Mouse (Mus musculus) spleen, adult 2 months (tissue): ENCODE results near the gene Kif26a. TPM values are rescaled to one million over a fixed set of nuclear protein-coding genes. Genes with fewer than 3 reads are reported as not detected.

Experiments
- DNase-seq, 2 experiments: peaks; one replicate each; pipeline versions ENCODE4 v3.0.0 to v3.0.0-alpha.2; 2012 to 2021; ENCODE audit warnings: low spot score in 2 of 2, low read depth in 1 of 2
- H3K27ac ChIP-seq: fragments of 200-500 bp; 2 replicates; pipeline ENCODE4 v1.5.1; 2012; ENCODE audit warnings: low read length, inconsistent platforms; ENCODE audit not compliant: insufficient read depth
- H3K27me3 ChIP-seq: fragments of 200-500 bp; 2 replicates; pipeline ENCODE4 v1.6.1; 2012; ENCODE audit warnings: mild to moderate bottlenecking, moderate library complexity, low read length, inconsistent platforms; ENCODE audit not compliant: control insufficient read depth, insufficient read depth
- H3K36me3 ChIP-seq: fragments of 200-500 bp; 2 replicates; pipeline ENCODE4 v1.6.1; 2012; ENCODE audit warnings: mild to moderate bottlenecking, low read length, inconsistent platforms; ENCODE audit not compliant: control insufficient read depth, insufficient read depth
- H3K4me1 ChIP-seq: fragments of 200-500 bp; 2 replicates; pipeline ENCODE4 v1.6.1; 2011; ENCODE audit warnings: inconsistent platforms; ENCODE audit not compliant: control insufficient read depth, insufficient read depth, insufficient read length
- H3K4me3 ChIP-seq: fragments of 200-500 bp; 2 replicates; pipeline ENCODE4 v1.5.1; 2011; ENCODE audit warnings: mild to moderate bottlenecking, inconsistent platforms; ENCODE audit not compliant: insufficient read depth, insufficient read length; ENCODE audit errors: extremely low read depth
- CTCF ChIP-seq: fragments of 200-500 bp; IDR thresholded peaks from 2 replicates; pipeline ENCODE4 v1.5.1; 2011; ENCODE audit warnings: mild to moderate bottlenecking, inconsistent platforms; ENCODE audit not compliant: insufficient read depth, insufficient read length, insufficient replicate concordance; ENCODE audit errors: extremely low read depth
- POLR2A ChIP-seq: fragments of 200-500 bp; IDR thresholded peaks from 2 replicates; pipeline ENCODE4 v1.6.1; 2011; ENCODE audit warnings: low read depth, low read length, inconsistent platforms
- WGBS: fragments of 180-500 bp; shearing (Covaris S2); methylation state at CpG from one replicate; pipeline ENCODE4 v1.1.7; 2018; 5-methylcytosine and 5-hydroxymethylcytosine counted together
- polyA plus RNA-seq: library from polyadenylated mRNA; depleted of rRNA; stranded (reverse); fragments of >200 nt; gene quantifications from 2 replicates; pipeline ENCODE4 v1.2.3, GENCODE M21; 2012; rRNA removed

Gene Kif26a
- polyA plus RNA-seq, 1 experiment, result 1.8 TPM

DNA sequence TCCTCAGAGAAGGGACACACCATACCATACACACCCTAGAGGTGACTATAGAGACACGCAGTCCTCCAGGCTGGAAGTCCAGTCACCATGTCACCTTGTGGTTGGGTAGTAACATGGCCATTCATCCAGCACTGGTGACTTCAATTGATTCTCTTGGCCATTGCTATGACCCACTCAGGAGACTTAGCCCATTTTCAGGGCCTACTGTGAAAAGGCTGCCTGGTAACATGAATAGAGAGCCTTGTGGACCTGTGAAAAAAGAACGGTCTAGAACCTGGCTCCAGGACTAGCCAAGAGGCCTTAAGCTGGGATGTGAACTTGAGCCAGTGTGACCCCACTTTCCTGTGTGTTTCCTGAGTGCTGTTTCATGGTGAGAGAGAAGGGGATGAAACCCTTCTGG lies 80.6 kb downstream of the Kif26a start:
- no peak overlapping the region for H3K4me3 ChIP-seq
- WGBS, result 89% methylated on average over 2 of the region's 2 CpGs
- no peaks in the 10 kb centered on the region for H3K4me1 ChIP-seq
- H3K27ac ChIP-seq, result no peak overlapping the region
- DNase-seq, result no peak
- TF ChIP-seq POLR2A, result no peak
- TF ChIP-seq CTCF, result no peak
- H3K27me3 ChIP-seq, result no peaks in the 10 kb centered on the region
- H3K36me3 ChIP-seq, result no peaks in the 10 kb centered on the region

DNA sequence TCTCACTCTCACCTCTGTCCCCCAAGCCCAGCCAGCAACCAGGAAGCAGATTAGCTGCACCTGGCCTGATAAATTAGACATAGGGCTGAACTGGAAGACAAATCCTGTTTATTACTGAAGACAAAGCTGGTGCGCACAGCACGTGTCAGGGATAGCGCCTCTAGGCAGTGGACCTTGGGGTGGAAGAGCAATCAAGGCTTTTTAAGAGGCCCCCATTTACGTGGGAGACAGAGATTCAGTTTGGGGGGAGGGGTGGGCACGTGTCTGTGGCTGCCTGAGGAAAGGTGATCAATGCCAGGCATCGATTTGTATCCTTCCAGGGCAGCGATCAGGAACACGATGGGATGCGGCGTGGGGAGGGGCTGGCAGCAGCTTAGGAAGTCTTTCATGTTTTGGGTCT lies 83.1 kb downstream of the Kif26a start:
- WGBS, result 76% methylated on average over 10 of the region's 10 CpGs

GRCm38 (mm10) chr12:112230196-112230595 lies 84.2 kb downstream of the Kif26a start:
- no peaks in the 10 kb centered on the region for H3K36me3 ChIP-seq
- WGBS, result 40% methylated on average over 2 of the region's 2 CpGs
- no peak overlapping the region for H3K27ac ChIP-seq
- H3K4me3 ChIP-seq, result no peak overlapping the region
- no peaks in the 10 kb centered on the region for H3K27me3 ChIP-seq
- H3K4me1 ChIP-seq, result no peaks in the 10 kb centered on the region
- TF ChIP-seq POLR2A, result no peak
- no peak for TF ChIP-seq CTCF
- no peak for DNase-seq

More for the DNA sequence above, 83.1 kb downstream of the Kif26a start:
- TF ChIP-seq CTCF (no peak), POLR2A (no peak)
- H3K36me3 ChIP-seq, result no peaks in the 10 kb centered on the region
- no peak for DNase-seq
- no peaks in the 10 kb centered on the region for H3K27me3 ChIP-seq
- no peaks in the 10 kb centered on the region for H3K4me1 ChIP-seq
- H3K27ac ChIP-seq, result no peak overlapping the region
- H3K4me3 ChIP-seq, result no peak overlapping the region

Other genes starting within 250 kb of the Kif26a start
- gene Ppp1r13b, start 238.1 kb upstream of the Kif26a start, polyA plus RNA-seq, result 13.7 and 13.8 TPM in 2 replicates
- 8.8 and 9.3 TPM in 2 replicates for gene Atp5mpl, start 179.2 kb upstream of the Kif26a start, polyA plus RNA-seq
- gene Tdrd9, start 174.6 kb upstream of the Kif26a start, polyA plus RNA-seq, result 0.02 TPM in 1 of 2 replicates, not detected in the other
- not detected in 2 replicates for gene Rd3l, start 164.9 kb upstream of the Kif26a start, polyA plus RNA-seq
- gene Aspg, start 39.5 kb upstream of the Kif26a start, polyA plus RNA-seq, result 0.08 and 0.54 TPM in 2 replicates